Mouse (Mus musculus) intestine, embryonic 14.5 days (tissue): ENCODE measurements around the gene Olfr1219. TPM values are rescaled to one million over a fixed set of nuclear protein-coding genes. Genes with fewer than 3 reads are reported as not detected.

Source experiments
- ATAC-seq: fragments of 200-750 bp; cut with Nextera tagmentation; replicated peaks from 2 replicates; pipeline ENCODE4 v1.8.0; 2017; ENCODE audit warnings: low read depth, moderate number of reproducible peaks, moderate TSS enrichment, moderate library complexity; ENCODE audit not compliant: low FRiP score, low TSS enrichment
- DNase-seq: peaks from one replicate; pipeline ENCODE4 v3.0.0-alpha.2; 2018; ENCODE audit warnings: low spot score
- H3K27ac ChIP-seq: fragments of 300-500 bp; sonication (generic); 2 replicates; pipeline ENCODE4 v1.5.1; 2014; ENCODE audit warnings: low read depth, mild to moderate bottlenecking, control low read depth
- H3K27me3 ChIP-seq: fragments of 300-500 bp; sonication (generic); replicated peaks from 2 replicates; pipeline ENCODE4 v1.6.1; 2014; ENCODE audit warnings: low read length, control low read depth; ENCODE audit not compliant: control insufficient read depth, insufficient read depth
- H3K36me3 ChIP-seq: fragments of 300-500 bp; sonication (generic); 2 replicates; pipeline ENCODE4 v1.6.1; 2014; ENCODE audit warnings: low read length, control low read depth; ENCODE audit not compliant: control insufficient read depth, insufficient read depth
- H3K4me1 ChIP-seq: fragments of 300-500 bp; sonication (generic); replicated peaks from 2 replicates; pipeline ENCODE4 v1.6.1; 2014; ENCODE audit warnings: low read length, control low read depth, mixed read lengths; ENCODE audit not compliant: control insufficient read depth, insufficient read depth
- H3K4me2 ChIP-seq: fragments of 300-500 bp; sonication (generic); 2 replicates; pipeline ENCODE4 v1.6.1; 2014; ENCODE audit warnings: low read length
- H3K4me3 ChIP-seq: fragments of 300-500 bp; sonication (generic); 2 replicates; pipeline ENCODE4 v1.5.1; 2014; ENCODE audit warnings: low read depth, low read length, control low read depth, mixed read lengths
- H3K9ac ChIP-seq: fragments of 300-500 bp; sonication (generic); 2 replicates; pipeline ENCODE4 v1.6.1; 2014; ENCODE audit warnings: mild to moderate bottlenecking, low read length
- H3K9me3 ChIP-seq: fragments of 300-500 bp; sonication (generic); 2 replicates; pipeline ENCODE4 v1.6.1; 2016; ENCODE audit warnings: low read length, control low read depth; ENCODE audit not compliant: control insufficient read depth
- WGBS: fragments of 180-500 bp; shearing (Covaris S2); extraction: QIAGEN DNeasy Blood & Tissue Kit; methylation state at CpG from one replicate; pipeline ENCODE4 v1.1.7; 2014; 5-methylcytosine and 5-hydroxymethylcytosine counted together
- polyA plus RNA-seq: library from polyadenylated mRNA; unstranded; fragments of >200 nt; fragmentation: Nextera tagmentation; extraction: Ambion mirVana; gene quantifications from 2 replicates; pipeline ENCODE4 v1.2.1, GENCODE M21; 2014

Olfr1219 gene
- not detected in 2 replicates for polyA plus RNA-seq

DNA sequence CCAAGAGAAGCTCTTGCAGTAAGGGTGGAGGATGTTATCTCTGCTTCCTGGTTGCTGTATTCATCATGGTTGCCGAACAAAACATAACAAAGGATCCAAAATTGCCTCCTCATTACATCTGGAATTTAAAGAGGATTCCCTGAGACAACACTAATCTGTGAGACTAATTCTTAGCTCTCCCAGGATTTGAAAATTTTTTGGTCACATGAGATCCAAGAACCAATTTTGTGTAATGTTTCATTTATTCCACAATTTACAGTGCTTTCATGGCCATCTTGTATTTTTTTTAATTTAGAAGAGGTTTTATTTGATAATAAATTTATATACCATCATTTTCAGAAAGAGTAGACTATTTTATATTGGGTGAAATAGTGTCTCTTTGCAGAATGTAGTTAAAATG is at the start of gene Olfr1219:
TSS of gene Olfr1219 (minus strand) at position 101 of the 400 bp plus-strand sequence.
- Histone ChIP-seq H3K4me1 (no peaks in the 10 kb centered on the region), H3K36me3 (no peaks in the 10 kb centered on the region), H3K4me2 (no peak within 1 kb of the TSS), H3K4me3 (no peak within 1 kb of the TSS), H3K27ac (no peak within 1 kb of the TSS), H3K9me3 (no peaks in the 10 kb centered on the region), H3K9ac (no peak within 1 kb of the TSS), H3K27me3 (no peaks in the 10 kb centered on the region)
- no peak for ATAC-seq
- 68% methylated on average over 1 of the region's 1 CpGs for WGBS
- DNase-seq, result no peak

DNA sequence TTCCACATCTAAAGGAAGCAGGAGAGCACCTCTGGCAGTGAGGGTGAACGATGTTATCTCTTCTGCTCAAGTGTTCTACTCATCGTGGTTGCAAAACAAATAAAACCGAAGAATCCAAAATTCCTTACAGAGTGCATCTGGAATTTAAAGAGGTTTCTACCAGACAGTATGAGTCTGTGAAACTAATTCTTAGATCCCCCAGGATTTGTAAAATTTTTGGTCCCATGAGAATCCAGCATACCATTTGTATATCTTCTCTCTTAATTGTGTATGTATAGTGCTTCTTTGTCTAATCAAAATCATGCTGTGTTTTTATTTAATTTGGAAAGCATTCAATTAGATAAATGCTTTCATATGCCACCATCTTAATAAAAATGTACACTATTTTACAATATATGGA is 49.6 kb upstream of the Olfr1219 start, which contains the start of gene Olfr1222:
TSS of gene Olfr1222 (minus strand) at position 101 of the 400 bp plus-strand sequence.
- Histone ChIP-seq H3K27me3 (no peaks in the 10 kb centered on the region), H3K4me3 (no peak within 1 kb of the TSS), H3K36me3 (no peaks in the 10 kb centered on the region), H3K4me1 (no peaks in the 10 kb centered on the region), H3K27ac (no peak within 1 kb of the TSS), H3K9me3 (no peaks in the 10 kb centered on the region), H3K4me2 (no peak within 1 kb of the TSS), H3K9ac (no peak within 1 kb of the TSS)
- no peak for DNase-seq
- WGBS, result 57% methylated on average over 3 of the region's 3 CpGs
- ATAC-seq, result no peak

DNA sequence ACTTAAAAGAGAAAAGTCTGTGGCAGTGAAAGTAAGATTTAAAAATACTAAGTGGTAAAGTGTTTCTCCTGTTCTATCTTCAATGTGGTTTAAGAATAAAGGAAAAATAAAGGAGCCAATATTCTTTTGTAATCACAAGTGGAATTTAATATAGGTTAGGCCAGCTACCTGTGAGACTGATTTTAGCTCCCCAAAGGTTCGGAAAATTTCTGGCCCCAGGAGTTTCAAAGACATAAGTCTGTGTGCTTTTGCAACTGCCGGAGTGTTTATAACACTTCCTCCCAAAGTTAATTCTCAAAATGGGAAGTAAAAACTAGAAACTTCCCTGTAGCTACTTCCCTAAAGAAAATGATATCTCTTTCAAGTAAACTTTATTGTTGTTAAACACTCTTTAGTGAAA is 33.9 kb upstream of the Olfr1219 start, which contains the start of gene Olfr1221:
TSS of gene Olfr1221 (minus strand) at position 101 of the 400 bp plus-strand sequence.
- ATAC-seq (no peak), DNase-seq (no peak)
- WGBS, result 72% methylated on average over 2 of the region's 2 CpGs
- H3K27ac ChIP-seq, result no peak within 1 kb of the TSS
- no peaks in the 10 kb centered on the region for H3K9me3 ChIP-seq
- no peak within 1 kb of the TSS for H3K4me2 ChIP-seq
- H3K27me3 ChIP-seq, result no peaks in the 10 kb centered on the region
- H3K36me3 ChIP-seq, result no peaks in the 10 kb centered on the region
- no peaks in the 10 kb centered on the region for H3K4me1 ChIP-seq
- H3K4me3 ChIP-seq, result no peak within 1 kb of the TSS
- no peak within 1 kb of the TSS for H3K9ac ChIP-seq

DNA sequence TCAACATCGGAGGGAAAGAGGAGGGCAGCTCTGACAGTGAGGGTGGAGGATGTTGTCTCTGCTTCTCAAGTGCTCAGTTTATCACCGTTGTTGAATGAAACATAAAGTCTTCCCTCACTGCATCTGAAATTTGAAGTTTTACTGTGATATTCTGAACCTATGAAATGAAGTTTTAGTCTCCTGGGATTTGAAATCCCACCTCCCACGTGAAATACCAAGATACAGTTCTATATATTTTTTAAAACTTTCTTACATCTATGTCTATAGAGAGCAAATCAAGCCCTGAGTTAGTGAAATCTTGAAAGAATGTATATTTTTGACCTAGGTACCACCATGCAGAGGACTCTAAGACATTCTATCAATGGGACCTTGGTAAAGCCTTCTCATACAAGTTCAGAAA is 23.4 kb upstream of the Olfr1219 start, which contains the start of gene Olfr1220:
TSS of gene Olfr1220 (minus strand) at position 101 of the 400 bp plus-strand sequence.
- 68% methylated on average over 3 of the region's 3 CpGs for WGBS
- Histone ChIP-seq H3K9me3 (no peaks in the 10 kb centered on the region), H3K4me2 (no peak within 1 kb of the TSS), H3K4me1 (no peaks in the 10 kb centered on the region), H3K4me3 (no peak within 1 kb of the TSS), H3K36me3 (no peaks in the 10 kb centered on the region), H3K27ac (no peak within 1 kb of the TSS), H3K27me3 (no peaks in the 10 kb centered on the region), H3K9ac (no peak within 1 kb of the TSS)
- ATAC-seq, result no peak
- no peak for DNase-seq

DNA sequence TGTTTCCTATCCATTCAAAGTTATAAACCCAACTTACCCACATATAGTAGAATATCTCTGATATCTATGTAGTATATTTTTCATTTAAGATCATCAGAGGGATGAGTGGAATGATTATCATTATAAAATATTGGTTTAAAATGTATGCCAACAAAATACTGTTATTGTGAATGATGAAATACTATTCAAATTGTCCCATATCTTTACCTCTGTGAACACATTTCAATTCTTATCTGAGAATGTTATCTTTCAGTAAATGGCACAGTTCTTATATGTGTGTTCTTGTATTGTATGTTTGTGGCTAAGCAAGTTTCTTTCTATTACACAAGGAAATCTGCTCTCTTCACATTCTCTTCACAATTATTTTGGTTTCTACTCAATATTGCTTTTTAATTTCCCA is 22.3 kb upstream of the Olfr1219 start:
- no peak overlapping the region for H3K4me3 ChIP-seq
- H3K4me2 ChIP-seq, result no peak overlapping the region
- ATAC-seq, result no peak
- H3K9me3 ChIP-seq, result no peaks in the 10 kb centered on the region
- H3K9ac ChIP-seq, result no peak overlapping the region
- no peak for DNase-seq
- H3K27ac ChIP-seq, result no peak overlapping the region
- H3K4me1 ChIP-seq, result no peaks in the 10 kb centered on the region
- no peaks in the 10 kb centered on the region for H3K36me3 ChIP-seq
- H3K27me3 ChIP-seq, result no peaks in the 10 kb centered on the region

DNA sequence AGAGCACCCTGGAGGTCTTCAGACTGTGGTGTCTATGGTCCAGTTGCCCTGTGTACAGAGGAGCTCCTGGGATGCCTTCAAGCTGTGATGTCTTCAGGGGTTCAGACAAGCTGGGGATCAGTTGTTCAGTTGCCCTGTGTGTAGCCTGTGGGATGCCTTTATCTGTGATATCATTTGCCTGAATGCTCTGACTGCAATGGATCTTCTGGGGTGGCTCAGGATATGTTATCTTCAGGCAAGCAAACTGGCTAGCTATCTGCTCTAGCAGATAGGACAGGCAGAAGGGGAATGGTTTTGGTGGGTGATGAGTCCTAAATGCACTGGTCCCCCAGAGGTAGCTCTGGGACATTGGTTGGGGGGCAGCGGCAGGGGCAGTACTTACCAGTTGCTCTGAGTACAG is 10.5 kb upstream of the Olfr1219 start:
- Histone ChIP-seq H3K27ac (no peak overlapping the region), H3K36me3 (no peaks in the 10 kb centered on the region), H3K27me3 (no peaks in the 10 kb centered on the region), H3K9ac (no peak overlapping the region), H3K4me2 (no peak overlapping the region), H3K4me3 (no peak overlapping the region), H3K9me3 (no peaks in the 10 kb centered on the region), H3K4me1 (no peaks in the 10 kb centered on the region)
- no peak for DNase-seq
- WGBS, result 95% methylated on average over 1 of the region's 1 CpGs
- no peak for ATAC-seq

DNA sequence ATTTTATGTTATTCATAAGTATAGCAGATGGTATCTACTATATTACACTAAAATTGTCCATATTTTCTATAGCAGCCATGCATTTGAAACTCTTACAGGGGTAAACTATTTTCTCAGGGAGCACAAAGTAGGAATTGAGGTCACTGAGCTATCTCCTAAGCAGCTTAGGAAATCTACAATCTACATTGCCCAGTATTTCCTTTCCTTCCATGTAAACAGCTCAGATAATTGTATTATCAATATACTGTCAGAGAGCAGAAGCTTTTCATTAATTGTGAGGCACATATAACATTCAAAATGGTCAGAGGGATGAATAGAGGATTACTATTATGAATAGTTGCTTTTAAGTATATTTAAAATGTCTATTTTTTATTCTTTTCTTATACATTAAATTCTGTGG is 1.8 kb downstream of the Olfr1219 start:
- DNase-seq, result no peak
- Histone ChIP-seq H3K9ac (no peak overlapping the region), H3K27ac (no peak overlapping the region), H3K4me1 (no peaks in the 10 kb centered on the region), H3K4me2 (no peak overlapping the region), H3K36me3 (no peaks in the 10 kb centered on the region), H3K4me3 (no peak overlapping the region), H3K27me3 (no peaks in the 10 kb centered on the region), H3K9me3 (no peaks in the 10 kb centered on the region)
- no peak for ATAC-seq

DNA sequence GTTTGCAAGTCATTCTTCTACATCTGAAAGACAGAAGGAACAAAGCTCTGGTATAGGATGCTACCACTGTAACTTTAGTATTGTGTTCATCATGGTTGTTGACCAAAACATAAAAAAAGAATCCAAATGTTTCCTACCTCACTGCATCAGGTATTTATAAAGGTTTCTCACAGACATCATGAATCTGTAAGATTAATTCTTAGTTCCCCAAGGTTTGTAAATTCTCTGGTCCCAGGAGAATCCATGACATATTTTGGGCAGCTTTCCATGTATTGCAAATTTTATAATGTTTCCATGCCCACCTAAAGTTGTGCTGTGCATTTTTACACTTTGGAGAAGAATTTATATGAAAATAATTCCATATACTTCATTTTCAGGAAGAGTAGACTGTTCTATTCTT is 22.2 kb downstream of the Olfr1219 start, which contains the start of gene Olfr1218:
TSS of gene Olfr1218 (minus strand) at position 101 of the 400 bp plus-strand sequence.
- no peak for ATAC-seq
- no peaks in the 10 kb centered on the region for H3K4me1 ChIP-seq

DNA sequence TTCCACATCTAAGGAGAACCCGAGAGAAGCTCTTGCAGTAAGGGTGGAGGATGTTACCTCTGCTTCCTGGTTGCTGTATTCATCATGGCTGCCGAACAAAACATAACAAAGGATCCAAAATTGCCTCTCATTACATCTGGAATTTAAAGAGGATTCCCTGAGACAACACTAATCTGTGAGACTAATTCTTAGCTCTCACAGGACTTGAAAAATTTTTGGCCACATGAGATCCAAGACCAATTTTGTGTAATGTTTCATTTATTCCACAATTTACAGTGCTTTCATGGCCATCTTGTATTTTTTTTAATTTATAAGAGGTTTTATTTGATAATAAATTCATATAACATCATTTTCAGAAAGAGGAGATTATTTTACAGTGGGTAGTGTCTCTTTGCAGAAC is 51.3 kb downstream of the Olfr1219 start, which contains the start of gene Olfr1217:
TSS of gene Olfr1217 (minus strand) at position 101 of the 400 bp plus-strand sequence.
- Histone ChIP-seq H3K4me3 (no peak within 1 kb of the TSS), H3K9ac (no peak within 1 kb of the TSS), H3K9me3 (no peaks in the 10 kb centered on the region), H3K27me3 (no peaks in the 10 kb centered on the region), H3K27ac (no peak within 1 kb of the TSS), H3K4me1 (no peaks in the 10 kb centered on the region), H3K36me3 (no peaks in the 10 kb centered on the region), H3K4me2 (no peak within 1 kb of the TSS)
- ATAC-seq (no peak), DNase-seq (no peak)
- WGBS, result 74% methylated on average over 2 of the region's 2 CpGs

More for the DNA sequence above, 22.2 kb downstream of the Olfr1219 start, which contains the start of gene Olfr1218:
- Histone ChIP-seq H3K27me3 (no peaks in the 10 kb centered on the region), H3K36me3 (no peaks in the 10 kb centered on the region), H3K27ac (no peak within 1 kb of the TSS), H3K4me3 (no peak within 1 kb of the TSS), H3K9ac (no peak within 1 kb of the TSS), H3K9me3 (no peaks in the 10 kb centered on the region), H3K4me2 (no peak within 1 kb of the TSS)
- DNase-seq, result no peak
